Mouse (Mus musculus) thymus, postnatal 25 days (tissue): ENCODE measurements around the gene Gjc3.

Experiments used
- DNase-seq: peaks from one replicate; pipeline ENCODE4 v3.0.0; 2022

Gene Gjc3

DNA sequence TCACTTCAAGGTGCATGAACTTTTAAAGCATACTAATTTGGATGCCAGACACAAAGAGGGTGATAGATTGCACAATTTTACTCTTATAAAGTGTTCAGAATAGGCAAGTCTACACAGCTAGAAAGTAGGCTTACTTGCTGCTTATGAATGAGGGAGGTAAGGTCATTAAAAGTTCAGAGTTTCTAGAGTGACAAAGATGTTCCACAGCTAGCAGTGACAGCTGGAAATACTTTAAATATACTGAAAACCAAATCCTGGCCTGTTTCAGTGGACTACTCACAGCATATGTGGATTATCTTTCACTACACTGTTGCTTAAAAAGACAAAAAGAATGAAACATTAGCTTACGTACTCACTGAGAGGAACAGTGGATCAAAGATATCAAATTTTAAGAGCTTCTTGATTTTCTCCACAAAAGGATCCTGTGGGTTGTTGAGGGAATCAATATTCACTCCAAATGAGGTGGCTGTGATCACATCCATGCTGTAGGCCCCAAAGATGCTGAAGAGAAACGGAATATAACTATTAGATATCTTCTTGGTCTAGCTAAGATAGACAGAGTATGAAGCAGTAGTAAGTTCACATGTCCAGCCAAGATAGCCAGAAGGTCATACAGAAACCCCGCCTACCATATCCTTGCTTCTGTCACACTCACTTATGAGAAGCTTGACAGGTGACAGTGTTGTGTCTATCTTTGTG, 53.2 kb downstream of the Gjc3 start:
- no peak for DNase-seq
